Mouse (Mus musculus) lung, postnatal 25 days (tissue): ENCODE measurements around the gene Cux1.

ENCODE experiments used
- DNase-seq: peaks from one replicate; pipeline ENCODE4 v3.0.0; 2022; ENCODE audit warnings: low spot score

The Cux1 gene

DNA sequence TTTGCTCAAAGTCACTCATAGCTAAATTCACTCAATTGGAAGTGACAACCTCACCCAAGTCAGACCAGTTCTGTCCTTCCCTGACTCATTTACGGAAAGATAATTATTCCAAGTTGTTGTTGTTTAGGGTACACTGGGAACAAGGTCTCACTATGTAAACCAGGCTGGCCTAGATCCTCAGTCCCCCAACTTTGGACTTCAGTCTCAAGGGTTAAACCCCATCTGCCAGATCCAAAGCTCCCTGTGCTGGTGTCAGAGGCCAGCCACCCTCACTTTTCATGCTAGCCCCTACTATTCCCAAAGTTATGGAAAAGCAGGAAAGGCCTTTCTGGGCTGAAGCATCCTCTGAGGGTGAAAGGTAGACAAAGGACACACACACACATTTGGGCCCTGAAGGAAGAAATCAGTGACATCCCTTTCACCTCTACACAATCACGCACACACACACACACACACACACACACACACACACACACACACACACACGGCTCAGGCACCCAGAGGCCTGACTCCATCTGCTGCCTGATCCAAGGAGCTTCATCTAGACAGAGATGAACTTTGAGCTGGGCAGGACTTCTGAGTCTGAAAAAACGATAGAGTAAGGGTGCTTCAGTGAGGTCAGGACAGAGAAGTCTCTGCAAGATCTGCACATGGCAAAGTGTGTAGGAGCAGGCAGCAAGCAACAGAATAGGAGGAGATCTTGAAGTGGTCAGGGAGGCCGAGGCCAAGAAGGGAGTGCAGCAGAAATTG lies 31.1 kb downstream of the Cux1 start:
- no peak for DNase-seq

DNA sequence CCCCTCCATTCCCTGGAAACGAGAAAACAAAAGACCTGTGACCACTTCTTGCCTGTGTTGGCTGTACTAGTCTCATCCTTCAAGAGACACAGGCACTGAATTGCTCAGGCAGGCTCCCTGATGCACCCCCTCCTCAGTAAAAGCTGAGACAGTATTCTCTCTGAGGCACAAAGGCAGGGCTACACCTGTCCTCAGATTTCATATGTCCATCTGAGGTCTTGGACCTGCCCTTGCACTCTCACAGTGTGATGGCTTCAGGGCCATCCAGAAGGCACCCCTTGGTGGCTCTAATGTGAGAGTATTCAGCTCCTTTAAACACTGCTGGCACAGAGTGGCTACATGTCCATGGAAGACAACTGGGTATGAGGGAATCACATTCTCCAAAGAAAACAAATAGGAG lies 32.1 kb downstream of the Cux1 start:
- no peak for DNase-seq

DNA sequence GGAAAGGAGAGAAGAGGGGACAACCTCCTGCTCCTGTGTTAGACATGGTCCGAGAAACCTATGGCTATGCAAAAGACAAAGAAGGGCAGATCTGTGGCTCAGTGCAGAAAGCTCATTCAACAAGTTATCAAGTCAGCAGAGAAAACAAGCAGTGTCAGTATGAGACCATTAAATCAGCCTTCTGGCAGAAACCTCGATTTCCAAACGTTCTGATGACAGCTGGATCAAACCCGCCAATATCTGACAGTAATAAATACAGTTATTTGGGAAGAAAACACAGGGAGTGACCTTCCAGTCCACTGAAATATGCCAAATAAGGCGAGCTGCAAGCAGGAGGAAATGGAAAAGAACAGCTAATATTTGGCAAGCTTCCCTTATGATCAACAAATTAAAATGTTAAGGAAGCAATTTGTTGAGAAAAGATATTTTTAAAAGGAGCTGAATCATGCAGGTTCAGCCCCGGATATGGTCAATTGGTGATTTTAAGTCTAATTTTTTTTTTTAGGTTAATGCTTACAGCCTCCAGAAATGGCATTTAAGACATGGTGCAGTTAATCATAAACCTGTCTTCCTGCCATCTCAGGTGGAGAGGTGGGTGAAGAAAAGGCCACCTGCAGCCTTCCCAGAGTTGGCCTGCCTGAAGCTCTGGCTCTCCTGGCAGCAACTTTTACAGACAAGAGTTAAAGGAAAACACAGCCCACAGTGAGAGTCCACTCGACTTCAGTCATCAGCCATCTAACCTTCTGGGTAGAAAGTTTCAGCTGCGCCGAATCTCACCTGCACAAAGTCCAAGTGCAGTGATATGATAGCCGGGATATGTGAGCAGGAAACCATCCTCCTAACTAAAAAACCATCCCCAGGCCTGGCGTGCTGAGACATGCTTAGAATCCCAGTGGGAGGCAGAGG lies 33.7 kb downstream of the Cux1 start:
- peak; percentile 29 for DNase-seq

DNA sequence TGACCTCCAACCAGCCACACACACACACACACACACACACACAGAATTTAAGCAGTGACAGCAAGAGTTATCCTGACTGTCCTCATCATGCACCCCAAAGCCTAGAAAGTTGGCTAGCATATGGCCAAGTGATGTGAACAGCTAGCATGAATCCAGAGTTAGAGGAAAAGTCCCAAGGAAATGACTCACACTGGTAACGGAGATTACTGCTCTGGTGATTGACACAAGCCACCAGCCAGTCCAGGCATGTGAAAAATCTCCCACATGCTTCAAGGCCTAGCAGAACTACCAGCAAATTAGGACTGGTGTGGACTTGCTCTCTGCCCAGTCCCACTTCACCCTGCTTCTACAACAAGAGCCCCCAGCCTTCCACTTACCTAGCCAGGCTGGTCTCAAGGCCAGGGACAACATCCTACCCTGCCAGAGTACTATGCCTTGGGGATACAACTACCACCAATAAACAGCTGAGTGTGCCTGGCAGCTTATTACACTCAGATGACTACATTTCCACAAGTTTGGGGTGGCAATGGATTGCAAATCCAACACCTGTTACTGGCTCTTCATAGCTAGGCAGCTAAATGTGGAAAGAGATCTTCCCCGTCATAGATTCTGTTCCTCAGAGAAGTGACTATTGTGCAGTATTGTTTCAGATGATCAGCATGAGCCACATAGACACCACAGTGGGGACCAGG lies 35.5 kb downstream of the Cux1 start:
- no peak for DNase-seq

DNA sequence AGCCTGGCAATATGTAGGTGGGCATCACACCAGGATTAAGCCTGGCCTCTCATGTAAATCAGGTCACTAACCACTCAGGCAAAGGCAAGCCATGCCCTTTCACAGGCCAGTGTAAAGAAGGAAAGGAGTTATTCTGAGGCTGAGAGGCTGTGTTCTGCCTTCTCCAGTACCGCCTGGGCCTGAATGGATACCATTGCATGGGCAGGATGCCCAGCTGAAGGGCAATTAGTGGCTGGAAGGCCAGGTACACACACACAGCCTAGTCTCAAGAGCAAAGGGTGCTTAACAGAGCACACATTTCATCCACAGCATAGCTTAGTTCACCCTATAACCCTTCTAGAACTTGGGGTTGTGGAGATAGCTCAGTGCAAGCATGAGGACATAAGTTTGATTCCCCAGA lies 36.4 kb downstream of the Cux1 start:
- DNase-seq: peak; percentile 58

DNA sequence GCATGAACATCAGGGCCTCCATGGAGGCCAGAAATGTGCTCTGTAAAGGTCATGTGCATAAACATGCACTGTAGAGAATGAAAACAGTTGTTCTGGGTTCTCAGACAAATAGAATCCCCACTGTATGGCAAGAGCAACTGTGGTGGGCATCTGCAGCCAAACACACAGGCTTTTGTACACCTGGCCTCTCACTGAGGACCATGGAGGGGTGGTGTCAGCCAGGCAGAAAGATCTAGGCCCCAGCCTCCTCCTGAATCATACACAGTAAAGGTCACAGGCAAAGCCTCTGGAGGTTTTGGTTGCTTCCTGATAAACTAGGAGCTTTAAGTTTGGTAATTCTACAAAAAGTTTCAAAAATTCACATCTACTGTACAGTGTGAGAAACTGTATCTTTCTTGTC lies 38.1 kb downstream of the Cux1 start:
- no peak for DNase-seq

DNA sequence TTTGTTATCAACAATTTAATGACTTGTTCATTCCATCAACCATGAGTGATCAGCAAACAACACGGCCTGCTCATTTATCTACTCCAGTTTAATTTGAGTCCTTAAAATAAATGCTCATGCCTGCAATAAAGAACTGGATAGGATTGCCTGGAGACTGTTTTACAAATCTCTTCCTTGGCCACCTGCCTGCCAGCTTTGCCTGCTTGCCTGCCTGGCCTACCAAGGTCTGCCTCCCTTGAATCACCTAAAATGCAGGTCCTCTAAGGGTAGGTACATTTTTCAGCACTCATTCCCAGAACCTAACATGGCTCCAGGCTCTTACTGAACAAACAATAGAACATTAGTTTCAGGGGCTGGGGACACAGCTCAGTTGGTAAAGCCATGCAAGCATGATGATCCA lies 39.4 kb downstream of the Cux1 start:
- DNase-seq: no peak

DNA sequence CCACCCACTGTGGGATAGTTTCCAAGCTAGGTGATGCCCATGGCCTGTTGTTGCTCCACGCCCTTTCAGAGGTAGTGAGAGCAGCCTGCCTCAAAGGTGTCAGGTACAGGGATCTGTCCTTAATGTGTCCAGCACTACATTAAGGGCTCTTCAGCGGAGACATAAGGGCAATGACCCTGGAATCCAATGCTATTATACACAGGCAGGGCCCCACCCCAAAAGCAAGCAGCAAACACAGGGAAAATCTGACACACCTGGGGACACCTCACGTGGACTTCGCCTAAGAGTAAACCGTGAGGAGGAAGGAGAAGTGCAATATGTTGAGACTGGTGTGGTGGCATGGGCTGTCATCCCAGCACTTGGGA lies 40.8 kb downstream of the Cux1 start:
- no peak for DNase-seq

DNA sequence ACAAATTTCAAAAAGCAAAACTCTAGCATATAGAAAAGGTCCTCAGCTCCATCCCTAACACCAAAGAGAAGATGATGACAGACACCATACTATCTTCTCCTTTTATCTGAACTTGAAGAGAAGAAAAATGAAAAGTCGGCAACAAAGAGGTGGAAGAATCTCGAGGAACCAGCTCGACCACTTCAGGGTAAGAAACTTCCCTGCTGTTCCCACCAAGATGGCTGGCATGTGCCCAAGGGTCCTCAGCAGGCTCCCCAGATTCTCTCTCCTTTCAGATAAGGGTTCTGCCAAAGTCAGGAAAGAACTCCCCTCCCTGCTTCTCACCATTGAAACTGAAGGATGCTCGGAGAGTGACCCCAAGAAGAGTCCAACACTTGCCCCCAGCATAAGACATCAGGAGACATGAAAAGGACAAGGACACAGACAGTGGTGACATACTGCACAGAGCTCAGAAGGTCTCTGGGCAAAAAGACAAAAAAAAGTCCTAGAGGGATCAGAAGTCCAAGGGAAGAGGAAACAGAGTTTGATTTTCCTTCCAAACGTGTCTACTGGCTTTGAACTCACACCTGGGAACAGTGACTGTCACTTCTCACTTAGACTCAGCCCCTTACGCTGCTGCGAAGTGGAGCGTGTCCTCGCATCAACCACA lies 41.3 kb downstream of the Cux1 start:
- DNase-seq: peak; percentile 46

DNA sequence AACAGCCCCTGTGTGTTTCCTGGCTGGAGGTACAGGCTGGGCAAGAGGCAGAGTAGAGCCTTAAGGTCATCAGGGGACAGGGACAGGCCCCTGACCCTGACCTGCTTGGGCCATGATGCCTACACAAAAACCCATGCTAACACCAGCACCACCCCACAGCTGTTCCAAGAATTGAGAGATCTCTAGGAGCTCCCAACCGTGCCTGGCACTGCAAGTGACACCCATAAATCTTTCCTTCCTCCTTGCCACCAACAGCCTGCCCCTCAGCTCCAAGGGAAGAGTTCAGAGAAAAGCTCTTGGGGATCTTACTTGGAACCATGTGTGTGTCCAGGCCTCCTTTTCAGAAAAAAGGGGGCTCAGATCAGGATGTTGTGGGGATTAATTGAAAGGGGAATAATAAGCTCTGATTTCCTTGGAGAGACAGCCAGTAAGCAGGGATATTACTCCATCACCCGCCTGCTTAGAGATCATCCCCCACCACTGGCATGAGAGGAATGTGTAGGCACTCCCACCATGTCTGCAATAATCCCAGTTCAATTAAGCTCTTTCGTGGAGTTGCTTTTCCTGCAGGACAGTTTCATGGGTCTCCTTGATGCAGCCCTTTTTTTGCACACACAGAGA lies 44.3 kb downstream of the Cux1 start:
- DNase-seq: no peak

DNA sequence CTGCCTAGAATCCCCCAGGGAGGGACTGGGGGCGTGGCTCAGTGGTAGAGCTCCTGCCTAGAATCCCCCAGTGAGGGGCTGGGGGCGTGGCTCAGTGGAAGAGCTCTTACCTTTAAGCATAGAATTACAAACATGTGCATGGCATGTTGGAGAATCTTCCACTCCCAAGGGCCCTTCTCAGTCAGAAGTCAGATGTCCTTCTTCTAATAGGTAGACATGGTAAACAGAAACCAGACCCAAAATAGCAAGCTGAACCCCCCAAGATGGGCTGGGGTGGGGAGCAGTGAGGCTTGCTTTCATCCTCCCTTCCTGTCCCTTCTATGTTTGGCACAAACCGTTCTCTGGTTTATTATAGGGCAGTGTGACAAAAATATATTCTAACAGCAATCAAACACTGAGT lies 45.6 kb downstream of the Cux1 start:
- no peak for DNase-seq

DNA sequence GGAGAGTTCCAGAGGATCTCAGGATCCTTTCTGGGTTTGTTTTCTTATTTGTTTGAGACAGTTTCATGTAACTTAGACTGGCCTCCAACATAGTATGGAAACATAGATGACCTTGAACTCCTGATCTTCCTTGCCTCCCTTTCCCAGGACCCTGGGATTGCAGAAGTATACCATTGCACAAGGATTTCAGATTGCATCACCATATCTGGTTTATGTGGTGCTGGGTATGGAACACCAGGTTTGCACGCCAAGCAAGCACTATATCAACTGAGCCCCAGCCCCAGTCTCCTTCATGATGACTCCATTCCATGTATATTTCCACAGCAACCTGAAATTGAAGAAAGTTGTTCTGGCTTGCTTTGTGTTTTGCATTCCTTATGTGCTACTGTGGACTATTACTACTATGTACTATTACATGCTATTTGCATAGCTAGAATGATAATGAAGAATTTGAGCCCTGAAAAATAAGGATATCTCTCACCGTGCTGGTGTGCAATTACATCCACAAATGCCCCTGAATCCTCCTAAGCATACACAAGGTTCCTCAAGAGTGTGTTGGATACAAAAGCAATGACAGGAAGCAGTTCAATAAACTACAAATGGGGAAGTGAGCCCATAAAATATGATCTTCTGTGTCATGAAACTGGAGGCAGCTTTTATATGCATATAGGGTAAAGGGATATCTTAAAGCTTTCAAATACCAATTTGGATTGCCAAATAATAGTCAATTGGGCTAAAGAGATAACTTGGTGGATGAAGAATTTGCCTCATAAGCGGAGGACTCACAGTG lies 48.4 kb downstream of the Cux1 start:
- DNase-seq: no peak

DNA sequence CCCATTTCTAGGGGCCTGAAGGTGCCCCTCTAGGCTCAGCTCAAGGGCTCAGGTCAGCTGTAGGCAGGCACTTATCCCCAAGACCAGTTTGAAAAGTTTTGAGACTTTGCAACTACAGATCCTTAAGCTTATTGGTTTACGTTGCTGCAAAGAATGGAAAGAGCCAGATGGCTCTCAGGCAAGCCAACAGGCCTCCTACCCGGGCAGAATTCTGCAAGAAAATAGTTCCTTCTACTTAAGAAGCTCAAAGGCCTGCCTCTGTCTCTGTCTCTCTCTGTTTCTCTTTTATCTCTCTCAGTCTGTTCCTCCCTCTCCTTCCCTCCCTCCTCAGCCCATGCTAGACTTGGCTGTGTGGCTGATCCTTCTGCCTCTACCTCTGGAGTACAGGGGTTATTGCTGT lies 49.8 kb downstream of the Cux1 start:
- no peak for DNase-seq

DNA sequence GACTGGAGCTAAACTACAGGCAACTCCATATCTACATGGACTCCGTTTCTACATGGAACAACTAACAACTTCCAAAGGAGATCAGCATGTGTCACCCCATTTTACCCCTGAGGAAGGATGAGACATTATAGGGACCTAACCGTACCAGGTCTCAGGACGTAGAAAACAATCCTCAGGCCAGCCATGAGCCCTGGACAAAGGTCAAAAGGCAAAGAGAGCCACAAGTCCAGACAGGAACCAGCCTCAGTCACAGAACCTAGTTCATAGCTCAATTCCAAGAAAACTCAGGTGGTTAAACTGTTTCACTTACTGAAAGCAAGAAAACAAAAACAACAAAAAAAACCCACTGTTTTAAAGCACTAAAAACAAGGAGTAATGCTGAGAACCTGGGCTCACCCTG lies 50.7 kb downstream of the Cux1 start:
- no peak for DNase-seq

DNA sequence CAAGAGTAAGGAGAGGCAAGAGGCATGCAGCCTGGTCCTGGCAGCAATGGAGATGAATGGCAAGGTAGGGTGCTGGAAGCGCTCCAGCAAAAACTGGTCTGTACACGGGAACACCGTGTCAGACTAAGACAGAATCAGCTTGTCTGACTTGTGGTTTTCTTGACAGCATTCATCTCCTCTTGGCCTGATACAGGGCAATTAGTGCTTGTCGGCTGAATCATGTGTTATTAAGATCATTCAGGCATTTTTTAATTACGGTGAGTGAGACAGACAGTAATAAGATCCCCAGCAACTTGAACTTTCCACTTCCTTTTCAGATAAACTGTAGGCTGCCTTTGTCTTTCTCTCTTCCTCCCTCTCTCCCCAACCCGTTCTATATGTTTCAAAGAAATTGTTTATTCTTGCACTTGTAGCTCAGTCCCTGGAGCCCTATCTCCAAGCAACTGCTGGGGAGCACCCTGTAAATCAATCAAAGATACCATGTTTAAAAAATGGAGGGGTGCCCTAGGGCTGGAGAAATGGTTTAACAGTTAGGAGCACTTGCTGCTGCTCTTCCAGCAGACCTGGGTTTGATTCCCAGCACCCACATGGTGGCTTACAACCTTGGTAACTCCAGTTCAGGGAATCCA lies 53.1 kb downstream of the Cux1 start:
- DNase-seq: no peak

DNA sequence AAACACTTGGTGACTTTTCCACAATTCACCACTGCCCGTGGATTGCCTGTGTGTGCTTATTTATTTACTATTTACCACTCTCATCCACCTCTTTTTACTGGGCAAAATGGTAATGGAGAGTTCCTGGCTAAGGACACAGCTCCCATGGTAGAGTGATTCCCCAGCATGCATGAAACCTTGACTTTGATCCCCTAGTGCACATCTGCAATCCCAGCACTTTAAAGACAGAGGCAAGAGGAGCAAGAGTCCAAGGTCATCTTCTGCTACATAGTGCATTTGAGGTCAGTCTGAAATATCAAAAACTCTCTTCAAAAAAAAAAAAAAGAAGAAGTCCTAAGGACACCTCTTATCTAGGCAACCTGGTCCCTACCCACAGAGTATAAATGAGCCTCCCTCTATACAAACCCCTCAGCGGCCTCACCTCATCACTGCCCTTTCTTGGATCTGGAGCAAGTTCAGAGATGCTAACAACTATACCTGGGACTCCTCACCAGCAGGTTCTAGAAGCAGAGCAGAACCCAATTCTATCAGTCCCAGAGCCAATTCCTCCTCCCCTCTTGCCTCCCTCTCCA lies 55.1 kb downstream of the Cux1 start:
- DNase-seq: no peak

DNA sequence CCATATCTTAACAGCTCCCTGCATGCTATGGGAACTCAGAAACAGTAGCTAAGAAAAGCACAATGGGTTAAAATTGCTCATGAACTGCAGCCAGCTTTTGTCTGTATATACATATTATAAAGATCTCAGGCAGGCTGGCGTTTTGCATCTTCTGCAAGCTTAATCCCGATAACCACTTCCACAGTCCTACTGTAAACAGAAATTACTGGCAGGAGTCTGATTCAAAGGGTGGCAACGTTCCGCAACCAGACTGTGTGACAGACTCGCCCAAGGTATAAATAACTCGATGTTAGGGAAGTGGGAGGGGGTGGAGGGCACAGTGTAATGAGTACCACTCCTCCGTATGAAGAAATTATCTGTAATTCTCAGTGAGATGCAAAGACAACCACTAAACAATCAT lies 55.9 kb downstream of the Cux1 start:
- DNase-seq: no peak

DNA sequence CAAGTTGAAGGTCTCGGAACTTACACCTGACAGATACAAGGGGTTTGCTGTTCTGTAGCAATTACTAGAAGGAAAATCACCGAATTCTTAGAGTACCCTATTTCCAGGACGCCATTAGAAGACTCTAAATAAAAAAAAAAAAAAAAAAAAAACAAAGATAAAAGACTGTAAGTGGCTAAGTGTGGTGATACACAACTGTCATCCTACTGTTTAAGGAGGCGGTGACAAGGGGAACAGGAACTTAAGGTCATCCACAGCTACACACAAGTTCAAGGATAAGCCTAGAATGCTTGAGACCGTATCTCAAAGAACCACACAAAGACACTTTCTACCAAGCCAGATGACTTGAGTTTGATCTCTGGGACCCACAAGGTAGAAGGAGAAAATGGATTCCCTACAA lies 56.7 kb downstream of the Cux1 start:
- DNase-seq: no peak

DNA sequence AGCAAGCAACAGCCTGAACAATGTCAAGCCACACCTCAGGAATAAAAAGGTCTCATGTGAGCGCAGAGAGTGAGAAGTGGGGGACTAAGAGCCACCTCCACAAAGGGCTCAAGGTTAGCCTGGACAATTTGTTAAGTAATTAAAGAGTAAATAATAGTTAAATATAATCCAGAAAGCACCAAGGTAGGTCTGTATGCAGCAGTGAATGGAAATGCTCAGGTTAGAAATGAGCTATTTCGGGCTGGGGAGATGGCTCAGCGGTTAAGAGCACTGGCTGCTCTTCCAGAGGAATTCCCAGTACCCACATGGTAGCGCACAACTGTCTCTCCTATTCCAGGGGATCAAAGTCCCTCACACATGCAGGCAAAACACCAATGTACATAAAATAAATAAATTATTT lies 59.7 kb downstream of the Cux1 start:
- no peak for DNase-seq

DNA sequence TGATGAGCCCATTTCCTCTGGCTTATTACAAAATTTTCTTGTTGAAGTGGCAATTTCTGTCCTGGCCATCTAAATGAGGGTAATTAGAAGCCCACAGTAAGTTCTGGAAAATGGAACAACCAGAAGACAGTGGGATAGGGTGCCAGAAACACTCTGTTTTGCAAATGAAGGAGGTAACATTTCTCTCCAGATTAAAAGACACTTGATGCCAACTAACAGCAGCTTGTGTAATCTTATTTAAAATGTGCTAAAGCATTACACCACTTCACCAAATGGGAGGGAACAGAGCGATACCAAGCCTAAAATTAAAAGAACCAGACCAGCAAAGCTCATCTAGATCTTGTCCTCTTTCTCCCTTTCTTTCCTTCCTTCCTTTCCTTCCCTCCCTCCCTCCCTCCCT lies 61.0 kb downstream of the Cux1 start:
- no peak for DNase-seq
